Mouse (Mus musculus): ENCODE data around the gene Psmb7. TPM values are rescaled to one million over a fixed set of nuclear protein-coding genes. Genes with fewer than 3 reads are reported as not detected.
A peak's percentile ranks its signal among the peaks of the same experiment; 100 is the strongest.

Gene Psmb7
- polyA plus RNA-seq, 1 experiment from 2014 or later = 220 TPM

- H3K27me3 ChIP-seq (ENCODE audit: insufficient read depth, low read length) = no peaks in the 10 kb centered on the region
- 79% methylated on average over 5 of the region's 5 CpGs for WGBS
- H3K36me3 ChIP-seq (ENCODE audit: insufficient read depth, low read length) = no peaks in the 10 kb centered on the region
- no peak for TF ChIP-seq CTCF (IDR thresholded peaks at IDR 0.05; ENCODE audit: low read depth)
- H3K27ac ChIP-seq = no peak overlapping the region
- DNase-seq (ENCODE audit: low spot score) = no peak
- H3K9ac ChIP-seq (ENCODE audit: low read depth, low read length) = no peak overlapping the region
- H3K4me1 ChIP-seq (replicated peaks; ENCODE audit: insufficient read depth, low read length) = no peaks in the 10 kb centered on the region
- H3K4me2 ChIP-seq (ENCODE audit: low read length) = no peak overlapping the region
- no peak overlapping the region for H3K4me3 ChIP-seq (replicated peaks; ENCODE audit: low read depth, low read length)
- H3K9me3 ChIP-seq (replicated peaks; ENCODE audit: low read length) = no peaks in the 10 kb centered on the region
- ATAC-seq (replicated peaks; ENCODE audit: low FRiP score, low read depth) = no peak
Measured at GRCm38 (mm10) chr2:38682209-38682608, 38.3 kb upstream of the Psmb7 start.

GRCm38 (mm10) chr2:38678947-38679346 is 35.1 kb upstream of the Psmb7 start:
- Histone ChIP-seq H3K36me3 (ENCODE audit: insufficient read depth, low read length) (no peaks in the 10 kb centered on the region), H3K27me3 (ENCODE audit: insufficient read depth, low read length) (no peaks in the 10 kb centered on the region), H3K9ac (ENCODE audit: low read depth, low read length) (no peak overlapping the region), H3K4me3 (replicated peaks; ENCODE audit: low read depth, low read length) (no peak overlapping the region), H3K27ac (no peak overlapping the region), H3K4me1 (replicated peaks; ENCODE audit: insufficient read depth, low read length) (no peaks in the 10 kb centered on the region), H3K9me3 (replicated peaks; ENCODE audit: low read length) (no peaks in the 10 kb centered on the region), H3K4me2 (ENCODE audit: low read length) (no peak overlapping the region)
- DNase-seq (ENCODE audit: low spot score) (no peak), ATAC-seq (replicated peaks; ENCODE audit: low FRiP score, low read depth) (no peak)
- no peak for TF ChIP-seq CTCF (IDR thresholded peaks at IDR 0.05; ENCODE audit: low read depth)

GRCm38 (mm10) chr2:38675366-38675969 is 31.6 kb upstream of the Psmb7 start:
- DNase-seq (ENCODE audit: low spot score) = peak; percentile 62
- 63% methylated on average over 9 of the region's 9 CpGs for WGBS
- Histone ChIP-seq H3K9me3 (replicated peaks; ENCODE audit: low read length) (no peaks in the 10 kb centered on the region), H3K9ac (ENCODE audit: low read depth, low read length) (no peak overlapping the region), H3K4me2 (ENCODE audit: low read length) (no peak overlapping the region), H3K4me1 (replicated peaks; ENCODE audit: insufficient read depth, low read length) (no peaks in the 10 kb centered on the region), H3K4me3 (replicated peaks; ENCODE audit: low read depth, low read length) (no peak overlapping the region), H3K36me3 (ENCODE audit: insufficient read depth, low read length) (no peaks in the 10 kb centered on the region), H3K27me3 (ENCODE audit: insufficient read depth, low read length) (no peaks in the 10 kb centered on the region), H3K27ac (no peak overlapping the region)
- peak; percentile 75 for ATAC-seq (replicated peaks; ENCODE audit: low FRiP score, low read depth)
- TF ChIP-seq CTCF (IDR thresholded peaks at IDR 0.05; ENCODE audit: low read depth) = peak; percentile 63

- 63% methylated on average over 11 of the region's 11 CpGs for WGBS
- H3K36me3 ChIP-seq (ENCODE audit: insufficient read depth, low read length) = no peaks in the 10 kb centered on the region
Measured at GRCm38 (mm10) chr2:38672496-38672895, 28.6 kb upstream of the Psmb7 start.

GRCm38 (mm10) chr2:38668802-38669580 is 25.1 kb upstream of the Psmb7 start:
- Histone ChIP-seq H3K27me3 (ENCODE audit: insufficient read depth, low read length) (no peaks in the 10 kb centered on the region), H3K9ac (ENCODE audit: low read depth, low read length) (no peak overlapping the region), H3K4me3 (replicated peaks; ENCODE audit: low read depth, low read length) (no peak overlapping the region), H3K4me1 (replicated peaks; ENCODE audit: insufficient read depth, low read length) (no peaks in the 10 kb centered on the region), H3K4me2 (ENCODE audit: low read length) (peak overlapping the region; percentile 34), H3K27ac (no peak overlapping the region), H3K36me3 (ENCODE audit: insufficient read depth, low read length) (no peaks in the 10 kb centered on the region), H3K9me3 (replicated peaks; ENCODE audit: low read length) (no peaks in the 10 kb centered on the region)
- 10% methylated on average over 17 of the region's 17 CpGs for WGBS
- ATAC-seq (replicated peaks; ENCODE audit: low FRiP score, low read depth) (peak; percentile 87), DNase-seq (ENCODE audit: low spot score) (peak; percentile 65)
- peak; percentile 50 for TF ChIP-seq CTCF (IDR thresholded peaks at IDR 0.05; ENCODE audit: low read depth)

More at GRCm38 (mm10) chr2:38672496-38672895, 28.6 kb upstream of the Psmb7 start:
- Histone ChIP-seq H3K27ac (no peak overlapping the region), H3K4me3 (replicated peaks; ENCODE audit: low read depth, low read length) (no peak overlapping the region), H3K9me3 (replicated peaks; ENCODE audit: low read length) (no peaks in the 10 kb centered on the region), H3K27me3 (ENCODE audit: insufficient read depth, low read length) (no peaks in the 10 kb centered on the region), H3K4me1 (replicated peaks; ENCODE audit: insufficient read depth, low read length) (no peaks in the 10 kb centered on the region), H3K9ac (ENCODE audit: low read depth, low read length) (no peak overlapping the region), H3K4me2 (ENCODE audit: low read length) (no peak overlapping the region)
- DNase-seq (ENCODE audit: low spot score) (no peak), ATAC-seq (replicated peaks; ENCODE audit: low FRiP score, low read depth) (no peak)
- no peak for TF ChIP-seq CTCF (IDR thresholded peaks at IDR 0.05; ENCODE audit: low read depth)

GRCm38 (mm10) chr2:38661398-38661797 is 17.5 kb upstream of the Psmb7 start:
- ATAC-seq (replicated peaks; ENCODE audit: low FRiP score, low read depth) = no peak
- H3K4me2 ChIP-seq (ENCODE audit: low read length) = no peak overlapping the region
- WGBS = 14% methylated on average over 1 of the region's 1 CpGs
- no peaks in the 10 kb centered on the region for H3K36me3 ChIP-seq (ENCODE audit: insufficient read depth, low read length)
- no peaks in the 10 kb centered on the region for H3K4me1 ChIP-seq (replicated peaks; ENCODE audit: insufficient read depth, low read length)
- H3K9me3 ChIP-seq (replicated peaks; ENCODE audit: low read length) = no peaks in the 10 kb centered on the region
- H3K9ac ChIP-seq (ENCODE audit: low read depth, low read length) = no peak overlapping the region
- DNase-seq (ENCODE audit: low spot score) = no peak
- TF ChIP-seq CTCF (IDR thresholded peaks at IDR 0.05; ENCODE audit: low read depth) = peak; percentile 63
- no peak overlapping the region for H3K27ac ChIP-seq
- no peak overlapping the region for H3K4me3 ChIP-seq (replicated peaks; ENCODE audit: low read depth, low read length)
- H3K27me3 ChIP-seq (ENCODE audit: insufficient read depth, low read length) = no peaks in the 10 kb centered on the region

All from kidney, postnatal 0 days (tissue).